Mouse (Mus musculus): Measurements from ENCODE around the gene Wrnip1.

Wrnip1 gene

DNA sequence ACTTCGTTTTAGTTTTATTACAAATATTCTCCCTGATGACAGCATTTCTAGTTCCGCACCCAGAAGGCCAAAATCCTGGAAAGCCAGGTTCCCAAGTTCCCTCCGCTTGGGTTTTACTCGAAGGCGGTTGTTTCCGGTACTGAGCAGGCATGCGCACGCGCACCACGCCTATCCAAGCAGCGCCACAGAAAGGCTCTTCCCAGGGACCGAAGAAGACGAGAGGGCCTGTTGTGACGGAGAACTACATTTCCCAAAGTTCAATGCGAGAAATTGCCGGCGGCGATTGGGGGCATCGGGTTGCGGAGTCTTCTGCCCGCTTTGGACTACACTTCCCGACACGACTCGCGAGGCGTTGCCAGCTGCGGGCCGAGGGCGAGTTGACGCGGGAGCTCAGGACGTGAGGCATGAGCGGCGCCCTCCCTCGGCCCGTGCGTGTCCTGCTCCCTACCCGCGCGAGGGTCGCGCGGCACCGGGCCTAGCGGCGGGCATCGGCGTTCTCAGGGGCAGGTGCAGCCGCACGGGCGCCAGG lies at the start of gene Wrnip1:
Gene Wrnip1, plus strand, starts transcription at position 346 of the 529 bp plus-strand sequence.
- DNase-seq (ENCODE audit: low spot score) = peak; percentile 97

- no peak for DNase-seq (ENCODE audit: low spot score)
Measured at GRCm38 (mm10) chr13:32752066-32752657, 49.7 kb upstream of the Wrnip1 start.

DNA sequence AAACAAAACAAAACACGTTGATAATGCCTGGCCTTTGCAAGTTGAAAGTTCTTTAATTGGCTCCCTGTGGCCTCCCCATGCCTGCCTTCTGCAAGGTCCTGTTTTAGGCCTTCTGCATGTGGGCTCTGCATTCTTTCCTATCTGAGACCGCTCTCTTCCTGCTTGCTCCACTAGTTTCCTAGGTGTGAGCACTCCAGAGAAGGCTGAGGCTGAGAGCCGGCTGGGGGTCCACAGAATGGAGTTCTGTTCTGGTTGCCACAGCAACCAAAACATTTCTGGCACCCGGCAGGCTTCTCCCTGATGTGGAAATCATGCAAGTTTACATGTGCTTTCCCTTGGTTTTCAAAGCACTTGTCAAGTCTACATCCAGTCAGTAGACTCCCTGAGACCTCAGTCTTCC lies 42.8 kb upstream of the Wrnip1 start:
- DNase-seq (ENCODE audit: low spot score) = no peak

- no peak for DNase-seq (ENCODE audit: low spot score)
Measured at GRCm38 (mm10) chr13:32760795-32761194, 41.0 kb upstream of the Wrnip1 start.

- no peak for DNase-seq (ENCODE audit: low spot score)
Measured at GRCm38 (mm10) chr13:32763141-32763540, 38.7 kb upstream of the Wrnip1 start.

- DNase-seq (ENCODE audit: low spot score) = no peak
Measured at GRCm38 (mm10) chr13:32764448-32764847, 37.4 kb upstream of the Wrnip1 start.

DNA sequence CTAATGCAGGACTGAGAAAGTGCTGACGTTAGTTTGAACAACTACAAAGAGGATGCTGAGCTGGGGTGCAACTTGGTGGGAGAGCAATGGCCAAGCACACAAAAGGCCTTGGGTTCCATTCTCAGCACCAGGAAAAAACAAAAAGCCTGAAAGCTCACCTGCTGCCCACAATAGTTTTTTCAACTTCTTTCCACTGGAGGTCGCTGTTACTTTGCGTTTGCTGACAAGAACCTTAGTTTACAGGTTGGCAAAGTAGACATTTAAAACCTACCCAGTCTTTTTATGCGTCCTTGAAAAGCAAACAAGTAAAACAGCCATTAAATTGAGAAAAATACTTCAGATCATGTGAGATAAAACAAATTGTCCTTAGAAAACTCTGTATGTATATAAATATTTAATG lies 33.7 kb upstream of the Wrnip1 start:
- peak; percentile 4 for DNase-seq (ENCODE audit: low spot score)

DNA sequence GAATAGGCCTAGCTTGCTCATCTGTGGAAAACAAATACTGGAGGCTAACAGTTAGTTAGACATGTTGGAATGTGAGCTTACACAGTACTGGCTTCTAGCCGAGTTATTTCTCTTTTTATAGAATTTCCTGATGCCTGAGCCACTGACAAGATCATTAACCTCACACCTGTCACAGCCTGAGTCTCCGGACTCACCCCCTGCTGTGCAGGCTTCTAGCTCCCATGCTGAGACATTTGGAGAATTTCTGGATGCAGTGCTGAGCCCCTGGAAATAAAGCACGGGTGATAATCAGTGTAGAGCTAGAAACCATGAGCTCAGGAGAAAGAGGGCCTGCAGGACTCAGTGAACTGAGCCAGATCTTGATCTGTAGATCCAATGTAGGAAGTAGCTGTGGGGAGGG lies 31.9 kb upstream of the Wrnip1 start:
- no peak for DNase-seq (ENCODE audit: low spot score)

- no peak for DNase-seq (ENCODE audit: low spot score)
Measured at GRCm38 (mm10) chr13:32775889-32776288, 25.9 kb upstream of the Wrnip1 start.

DNA sequence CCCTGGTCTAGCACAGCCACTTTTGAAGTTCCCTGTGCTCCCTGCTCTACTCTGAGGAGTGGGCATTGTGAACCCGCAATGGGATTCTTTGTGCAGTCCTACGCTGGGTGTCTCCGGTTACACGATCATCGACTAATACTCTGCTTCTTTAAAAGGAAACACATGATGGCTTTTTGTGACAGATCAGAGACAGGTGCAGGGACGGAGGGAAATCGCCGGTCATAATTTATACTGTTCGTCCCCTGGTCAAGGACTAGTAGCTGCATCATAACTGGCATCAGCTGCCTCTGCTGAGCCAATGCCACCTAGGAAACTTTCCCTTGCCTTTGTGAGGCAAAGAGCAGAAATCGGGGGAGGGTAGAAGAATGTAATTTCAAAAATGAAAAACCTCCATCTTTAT lies 25.5 kb upstream of the Wrnip1 start:
- no peak for DNase-seq (ENCODE audit: low spot score)

- no peak for DNase-seq (ENCODE audit: low spot score)
Measured at GRCm38 (mm10) chr13:32778861-32779260, 23.0 kb upstream of the Wrnip1 start.

DNA sequence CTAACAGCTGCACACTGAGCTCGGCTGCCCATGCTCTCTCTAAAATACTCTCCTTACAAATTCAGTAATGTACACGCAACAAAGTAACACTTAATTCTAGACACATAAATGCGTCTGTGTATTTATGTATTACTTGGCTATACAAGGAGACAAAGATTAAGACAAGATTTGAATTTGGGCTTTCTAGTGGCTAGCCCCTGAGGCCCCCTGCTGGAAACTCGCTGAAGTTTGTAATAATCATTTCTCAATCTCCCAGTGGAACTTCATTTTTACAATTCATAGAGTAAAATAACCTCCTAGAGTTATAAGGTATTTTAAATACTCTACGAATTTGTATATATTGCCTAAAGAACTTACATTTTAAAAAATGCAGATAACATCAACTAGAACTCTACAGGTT lies 18.8 kb upstream of the Wrnip1 start:
- DNase-seq (ENCODE audit: low spot score) = no peak

DNA sequence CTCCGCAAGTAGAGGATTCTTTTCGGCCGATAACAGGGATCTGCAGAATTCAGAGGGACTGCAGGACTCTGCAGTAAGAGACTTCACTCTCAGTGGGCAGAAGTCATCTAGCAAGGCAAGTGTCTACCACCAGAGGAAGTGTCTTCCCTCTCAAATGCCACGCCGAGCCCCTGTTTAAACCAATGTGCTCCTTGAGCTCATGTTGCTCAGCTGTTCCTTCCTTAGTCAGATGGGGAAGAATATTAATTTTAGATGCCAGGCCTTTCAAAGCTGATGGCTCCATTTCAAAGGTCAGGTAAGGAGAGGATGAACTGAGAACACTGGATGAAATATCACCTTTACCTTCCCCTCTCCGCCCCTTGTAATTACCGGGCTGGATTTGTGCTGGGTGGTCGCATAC lies 18.0 kb upstream of the Wrnip1 start, which contains the start of gene Mylk4:
Gene Mylk4, minus strand, starts transcription at position 139 of the 400 bp plus-strand sequence.
- no peak for DNase-seq (ENCODE audit: low spot score)

- DNase-seq (ENCODE audit: low spot score) = no peak
Measured at GRCm38 (mm10) chr13:32787584-32787983, 14.3 kb upstream of the Wrnip1 start.

DNA sequence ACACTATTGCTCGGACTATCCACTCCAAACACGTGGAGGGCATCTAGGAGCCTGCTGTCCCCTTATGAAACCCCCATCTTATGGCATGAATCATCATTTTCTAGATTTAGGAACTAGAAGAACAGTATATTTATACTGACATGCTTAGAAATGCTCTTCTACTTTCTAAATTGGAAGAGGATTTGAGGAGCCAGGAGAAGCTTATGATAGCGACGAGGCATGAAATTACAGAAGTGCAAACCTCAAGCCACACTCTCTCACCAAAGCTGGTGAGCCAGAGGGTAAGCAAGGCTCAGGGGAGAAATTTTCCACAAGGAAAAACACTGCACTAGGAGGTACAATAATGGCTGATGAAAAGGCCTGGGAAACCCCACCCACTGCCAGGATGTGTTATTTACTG lies 12.1 kb upstream of the Wrnip1 start:
- no peak for DNase-seq (ENCODE audit: low spot score)

GRCm38 (mm10) chr13:32794619-32795018 lies 7.2 kb upstream of the Wrnip1 start:
- no peak for DNase-seq (ENCODE audit: low spot score)

DNA sequence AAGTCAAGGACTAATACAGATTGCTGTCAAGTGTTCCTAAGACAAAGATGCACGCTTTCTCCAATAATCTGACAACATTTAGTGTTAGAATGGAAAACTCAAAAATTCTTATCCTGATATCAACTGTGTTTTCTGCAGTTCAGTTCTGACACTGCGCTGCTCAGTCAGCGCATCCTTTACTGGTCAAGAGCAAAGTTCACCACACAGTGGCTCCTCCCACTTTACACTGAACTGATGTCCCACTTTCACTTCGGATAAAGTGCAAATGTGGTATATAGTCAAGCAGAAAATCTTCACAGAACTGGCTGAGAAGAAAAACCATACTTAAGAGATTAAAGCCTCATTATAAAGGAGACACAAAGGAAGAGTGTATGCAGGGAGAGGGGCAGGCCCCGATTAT lies 6.7 kb upstream of the Wrnip1 start:
- DNase-seq (ENCODE audit: low spot score) = no peak

GRCm38 (mm10) chr13:32797085-32797484 lies 4.8 kb upstream of the Wrnip1 start:
- DNase-seq (ENCODE audit: low spot score) = no peak

- DNase-seq (ENCODE audit: low spot score) = no peak
Measured at GRCm38 (mm10) chr13:32799131-32799530, 2.7 kb upstream of the Wrnip1 start.

GRCm38 (mm10) chr13:32800859-32801258 lies 979 bp upstream of the Wrnip1 start:
- DNase-seq (ENCODE audit: low spot score) = peak; percentile 49

- DNase-seq (ENCODE audit: low spot score) = peak; percentile 33
Measured at GRCm38 (mm10) chr13:32802259-32803081, 632 bp downstream of the Wrnip1 start, which contains the start of gene D930007J09Rik. D930007J09Rik (minus strand) TSS chr13:32802849.

GRCm38 (mm10) chr13:32803701-32804345 lies 2.0 kb downstream of the Wrnip1 start:
- no peak for DNase-seq (ENCODE audit: low spot score)

DNA sequence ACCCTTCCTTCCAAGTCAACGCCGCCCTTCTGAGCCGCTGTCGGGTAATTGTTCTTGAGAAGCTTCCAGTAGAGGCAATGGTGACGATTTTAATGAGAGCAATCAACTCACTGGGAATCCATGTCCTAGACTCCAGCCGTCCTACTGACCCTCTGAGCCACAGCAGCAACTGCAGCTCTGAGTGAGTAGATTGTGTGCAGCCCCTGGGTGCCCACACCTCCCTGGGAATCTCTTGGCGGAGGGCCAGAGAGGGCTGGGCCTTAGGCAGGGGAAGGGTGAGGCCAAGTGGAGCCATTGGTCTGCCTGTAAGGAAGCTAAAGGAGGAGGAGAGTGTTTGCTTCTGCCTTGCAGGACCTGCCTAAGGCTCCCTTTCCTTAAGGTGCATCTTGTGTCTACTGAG lies 5.0 kb downstream of the Wrnip1 start:
- DNase-seq (ENCODE audit: low spot score) = no peak
